Mouse (Mus musculus) cerebellum, adult 2 months (tissue): ENCODE data around the gene Zscan12. TPM values are rescaled to one million over a fixed set of nuclear protein-coding genes. Genes with fewer than 3 reads are reported as not detected.
"Not testable (repeated sequence)": the region's sequence is repeated elsewhere in the genome, so short reads cannot be mapped to it uniquely, and the experiment has no call there.

ENCODE experiments used
- DNase-seq, 2 experiments: peaks; one replicate each; pipeline ENCODE4 v3.0.0; 2021
- H3K27ac ChIP-seq: fragments of 200-500 bp; 2 replicates; pipeline ENCODE4 v1.5.1; 2012; ENCODE audit warnings: low read length, control low read depth, inconsistent platforms; ENCODE audit not compliant: insufficient read depth
- H3K27me3 ChIP-seq: fragments of 200-500 bp; 2 replicates; pipeline ENCODE4 v1.6.1; 2012; ENCODE audit warnings: inconsistent platforms, mild to moderate bottlenecking, low read length, moderate library complexity; ENCODE audit not compliant: control insufficient read depth, insufficient read depth
- H3K4me1 ChIP-seq: fragments of 200-500 bp; 2 replicates; pipeline ENCODE4 v1.6.1; 2011; ENCODE audit warnings: low read length; ENCODE audit not compliant: control insufficient read depth, insufficient read depth
- H3K4me3 ChIP-seq: fragments of 200-500 bp; replicated peaks from 2 replicates; pipeline ENCODE3; 2011; ENCODE audit warnings: mild to moderate bottlenecking, low read depth, low read length, control low read depth; ENCODE audit not compliant: insufficient read depth
- CTCF ChIP-seq: fragments of 200-500 bp; IDR thresholded peaks from 2 replicates; pipeline ENCODE4 v1.5.1; 2011; ENCODE audit warnings: low read depth, mild to moderate bottlenecking, control low read depth, low read length, moderate library complexity, borderline replicate concordance; ENCODE audit not compliant: insufficient read depth
- POLR2A ChIP-seq: fragments of 200-500 bp; IDR thresholded peaks from 2 replicates; pipeline ENCODE4 v1.6.1; 2011; ENCODE audit warnings: low read length, control low read depth, borderline replicate concordance; ENCODE audit not compliant: insufficient read depth
- WGBS: fragments of 180-500 bp; shearing (Covaris S2); methylation state at CpG from one replicate; pipeline ENCODE4 v1.1.7; 2018; 5-methylcytosine and 5-hydroxymethylcytosine counted together
- polyA plus RNA-seq: library from polyadenylated mRNA; depleted of rRNA; stranded (reverse); fragments of >200 nt; gene quantifications from 2 replicates; pipeline ENCODE4 v1.2.3, GENCODE M21; 2012

Zscan12 gene
- polyA plus RNA-seq, 1 experiment = 6.5 TPM

DNA sequence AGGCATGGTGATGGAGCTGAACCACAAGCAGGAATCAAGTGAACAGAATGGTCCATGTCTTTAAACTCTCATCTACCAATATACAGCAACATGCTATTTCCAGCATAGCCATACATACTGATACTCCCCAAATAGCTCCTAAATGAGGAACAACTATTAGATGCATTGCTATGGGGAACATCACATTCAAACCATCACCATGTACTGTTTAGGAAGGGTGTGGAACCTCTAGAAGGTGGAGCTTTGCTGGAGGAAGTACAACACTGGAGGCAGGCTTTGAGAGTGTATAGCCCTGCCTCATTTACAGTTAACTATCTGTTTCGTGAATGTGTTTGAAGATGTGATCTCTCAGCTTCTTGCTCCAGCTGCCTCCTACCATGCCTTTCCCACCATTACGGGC is 15.2 kb downstream of the Zscan12 start:
- DNase-seq = no peak
- Histone ChIP-seq H3K27me3 (no peaks in the 10 kb centered on the region), H3K4me3 (no peak overlapping the region), H3K27ac (no peak overlapping the region), H3K4me1 (no peaks in the 10 kb centered on the region)
- TF ChIP-seq POLR2A (no peak), CTCF (no peak)
- 92% methylated on average over 2 of the region's 2 CpGs for WGBS

DNA sequence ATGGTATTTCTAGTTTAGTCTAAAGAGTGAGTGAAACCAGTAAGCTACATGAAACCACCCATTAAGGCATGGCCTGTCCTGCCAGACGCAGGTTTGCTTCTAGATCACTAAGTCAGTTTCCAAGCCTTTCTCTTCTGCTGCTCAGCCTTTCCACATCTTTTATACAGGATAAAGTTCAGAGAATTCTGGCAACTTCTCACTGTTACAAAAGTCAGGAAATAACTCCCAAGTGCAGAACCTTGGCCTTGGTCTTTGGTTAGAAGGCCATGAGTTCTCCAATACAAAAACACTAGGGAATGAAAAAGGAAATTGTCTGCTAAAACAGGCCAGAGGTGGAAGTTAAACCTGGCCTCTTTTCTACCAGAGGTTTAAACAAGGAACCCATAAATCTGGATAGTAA is 32.6 kb downstream of the Zscan12 start:
- Histone ChIP-seq H3K27ac (no peak overlapping the region), H3K4me1 (no peaks in the 10 kb centered on the region), H3K4me3 (no peak overlapping the region), H3K27me3 (no peaks in the 10 kb centered on the region)
- DNase-seq = no peak
- WGBS = 95% methylated on average over 1 of the region's 1 CpGs
- TF ChIP-seq CTCF = no peak
- no peak for TF ChIP-seq POLR2A

DNA sequence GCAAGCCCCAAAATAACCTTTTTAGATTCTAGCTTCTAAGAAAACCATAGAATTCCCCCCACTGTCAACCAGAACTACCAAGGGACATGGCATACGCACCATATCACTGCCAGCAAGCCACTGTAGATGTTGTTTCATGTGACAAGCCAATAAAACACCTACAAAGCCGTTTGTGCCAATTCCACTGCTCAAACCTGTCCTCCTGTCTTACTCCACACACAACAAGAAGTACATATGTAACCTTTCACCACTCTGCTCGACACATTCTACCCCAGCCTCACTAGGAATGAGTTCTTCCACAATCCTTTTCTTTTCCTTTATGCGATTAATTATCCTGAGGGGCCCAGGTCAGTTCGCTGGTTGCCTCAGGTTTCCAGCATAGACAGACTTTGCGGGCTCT is 33.0 kb downstream of the Zscan12 start:
- no peak for DNase-seq
- H3K4me3 ChIP-seq = no peak overlapping the region
- no peak for TF ChIP-seq CTCF
- TF ChIP-seq POLR2A = no peak
- 92% methylated on average over 6 of the region's 6 CpGs for WGBS
- H3K27ac ChIP-seq = no peak overlapping the region
- no peaks in the 10 kb centered on the region for H3K4me1 ChIP-seq
- H3K27me3 ChIP-seq = no peaks in the 10 kb centered on the region

DNA sequence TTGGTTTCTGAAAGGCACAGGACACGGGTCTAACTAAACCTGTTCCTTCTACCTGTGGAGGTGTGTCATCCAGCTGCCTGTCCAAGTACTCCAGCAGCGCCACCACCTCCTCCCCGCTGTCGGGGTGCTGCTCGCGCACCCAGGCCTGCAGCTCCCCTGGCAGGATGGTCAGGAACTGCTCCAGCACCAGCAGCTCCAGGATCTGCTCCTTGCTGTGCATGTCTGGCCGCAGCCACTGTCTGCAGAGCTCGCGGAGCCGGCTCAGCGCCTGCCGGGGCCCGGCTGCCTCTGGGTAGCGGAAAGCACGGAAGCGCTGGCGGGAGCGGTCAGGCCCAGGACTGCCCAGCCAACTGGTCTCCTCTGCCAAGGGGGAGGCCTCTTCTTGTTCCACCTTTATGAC is 33.4 kb downstream of the Zscan12 start:
- H3K27ac ChIP-seq, H3K4me3 ChIP-seq, H3K27me3 ChIP-seq, H3K4me1 ChIP-seq: not testable (repeated sequence)
- 91% methylated on average over 18 of the region's 18 CpGs for WGBS
- peak; percentile 42 to 48 for DNase-seq

DNA sequence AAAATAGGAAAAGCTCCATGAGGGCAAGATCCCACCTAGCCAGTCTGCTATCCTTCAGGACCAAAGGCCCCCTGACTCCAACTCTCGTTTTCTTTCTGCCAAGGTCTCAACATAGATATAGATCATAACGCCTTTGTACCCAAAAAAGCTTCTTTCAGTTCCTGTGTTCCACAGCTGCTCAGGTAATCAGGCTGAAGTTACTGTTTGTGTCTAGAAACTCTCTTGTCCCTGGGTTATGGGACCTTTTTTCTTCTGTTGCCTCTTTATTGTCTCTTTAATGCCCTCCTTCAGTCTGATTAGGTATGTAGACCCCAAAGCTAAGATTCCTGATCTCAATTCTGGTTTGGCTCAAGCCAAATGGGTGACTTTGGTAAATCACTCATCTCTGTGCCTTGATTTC is 34.9 kb downstream of the Zscan12 start:
- no peak for DNase-seq
- no peak overlapping the region for H3K27ac ChIP-seq
- H3K4me3 ChIP-seq = no peak overlapping the region
- no peak for TF ChIP-seq POLR2A
- TF ChIP-seq CTCF = no peak
- no peaks in the 10 kb centered on the region for H3K27me3 ChIP-seq
- H3K4me1 ChIP-seq = no peaks in the 10 kb centered on the region
- 89% methylated on average over 2 of the region's 2 CpGs for WGBS

DNA sequence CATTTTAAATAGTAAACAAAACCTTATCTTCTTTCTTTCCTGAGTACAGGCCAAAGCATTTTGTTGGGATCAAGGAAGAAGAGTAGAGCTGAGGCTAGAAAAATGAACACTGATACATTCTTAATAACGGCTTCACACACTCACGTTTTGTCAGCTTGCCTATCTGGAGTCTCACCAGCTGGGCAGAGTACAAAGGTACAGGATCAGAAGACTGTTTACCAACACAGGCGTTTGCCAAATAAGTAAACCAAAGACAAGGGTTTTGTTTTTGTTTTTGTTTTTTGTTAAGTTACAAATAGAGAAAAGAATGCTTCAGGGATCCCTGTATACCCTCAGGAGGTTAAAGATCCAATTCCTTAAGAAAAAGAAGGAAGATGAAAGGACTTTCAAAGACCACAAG is 38.5 kb downstream of the Zscan12 start:
- TF ChIP-seq CTCF = no peak
- no peak for TF ChIP-seq POLR2A
- no peak for DNase-seq
- 59% methylated on average over 3 of the region's 3 CpGs for WGBS
- Histone ChIP-seq H3K27me3 (no peaks in the 10 kb centered on the region), H3K4me3 (no peak overlapping the region), H3K27ac (no peak overlapping the region), H3K4me1 (no peaks in the 10 kb centered on the region)

DNA sequence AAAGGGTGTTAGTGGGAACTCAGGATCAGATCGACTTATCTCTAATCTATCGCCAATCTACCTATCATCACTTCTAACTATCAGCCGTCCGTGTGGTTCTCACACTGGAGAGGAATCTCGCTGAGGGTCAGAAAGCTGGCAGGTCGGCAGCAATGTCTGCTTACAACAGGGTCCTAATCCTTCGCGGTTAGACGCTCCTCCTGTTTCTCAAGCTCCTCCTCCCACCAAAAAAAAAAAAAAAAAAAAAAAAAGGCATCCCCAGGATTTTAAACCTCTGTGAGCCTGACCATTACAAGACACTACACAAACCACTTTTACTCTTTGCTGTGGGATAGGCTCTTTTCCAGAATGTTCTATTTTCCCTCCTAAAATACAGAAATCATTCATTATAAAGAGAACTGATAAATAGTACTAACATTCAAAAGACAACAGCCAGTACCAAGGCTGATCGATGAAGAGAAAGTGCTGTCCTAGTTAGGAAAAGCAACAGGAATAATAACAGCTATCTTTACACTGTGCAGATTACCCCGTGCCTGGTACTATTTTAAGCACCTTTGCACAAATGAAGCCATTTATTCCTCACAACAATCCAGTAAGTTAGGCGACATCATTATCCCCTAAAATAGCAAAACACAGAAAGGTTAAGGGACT is 39.1 kb downstream of the Zscan12 start:
- Histone ChIP-seq H3K27me3 (no peaks in the 10 kb centered on the region), H3K4me3 (peak overlapping the region; percentile 96), H3K27ac (no peak overlapping the region), H3K4me1 (no peaks in the 10 kb centered on the region)
- TF ChIP-seq CTCF = no peak
- WGBS = 14% methylated on average over 12 of the region's 12 CpGs
- DNase-seq = no peak

DNA sequence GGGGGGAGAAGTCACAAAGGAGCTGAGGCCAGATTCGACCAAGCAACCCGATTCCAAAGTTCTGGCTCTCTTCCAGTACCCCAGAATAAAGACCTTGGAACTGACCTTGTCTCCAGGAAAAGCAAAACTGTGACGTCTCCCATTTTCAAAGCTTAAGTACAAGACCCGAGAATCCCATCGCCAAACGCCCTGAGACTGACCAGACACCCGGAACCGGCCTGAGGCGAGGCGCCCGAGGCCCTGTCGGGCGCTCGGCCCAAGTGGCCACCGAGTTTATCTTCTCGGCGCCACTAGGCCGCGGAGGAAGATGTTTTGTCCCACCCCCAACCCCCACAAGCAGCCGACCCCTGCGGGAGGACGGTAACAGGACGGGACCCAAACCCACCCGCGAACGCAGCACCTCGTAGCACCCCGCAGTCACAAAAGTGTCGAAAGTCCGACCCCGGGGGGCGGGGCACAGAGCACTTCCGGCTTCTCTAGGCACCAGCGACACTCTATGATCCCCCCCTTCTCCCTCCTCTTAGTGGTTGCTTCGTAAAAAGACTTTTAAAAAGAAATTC is 39.7 kb downstream of the Zscan12 start, which contains the start of gene Zkscan3:
TSS of gene Zkscan3 (minus strand) at position 469 of the 560 bp plus-strand sequence.
- no peak for TF ChIP-seq CTCF
- peak; percentile 50; the same call in 1 of the 2 replicates for TF ChIP-seq POLR2A
- under 1% methylated on average over 35 of the region's 35 CpGs for WGBS
- Histone ChIP-seq H3K27ac (peak within 1 kb of the TSS; percentile 60; the same call in 1 of the 2 replicates), H3K4me3 (peak within 1 kb of the TSS; percentile 96), H3K4me1 (no peaks in the 10 kb centered on the region), H3K27me3 (no peaks in the 10 kb centered on the region)
- DNase-seq = peak; percentile 84 to 86

DNA sequence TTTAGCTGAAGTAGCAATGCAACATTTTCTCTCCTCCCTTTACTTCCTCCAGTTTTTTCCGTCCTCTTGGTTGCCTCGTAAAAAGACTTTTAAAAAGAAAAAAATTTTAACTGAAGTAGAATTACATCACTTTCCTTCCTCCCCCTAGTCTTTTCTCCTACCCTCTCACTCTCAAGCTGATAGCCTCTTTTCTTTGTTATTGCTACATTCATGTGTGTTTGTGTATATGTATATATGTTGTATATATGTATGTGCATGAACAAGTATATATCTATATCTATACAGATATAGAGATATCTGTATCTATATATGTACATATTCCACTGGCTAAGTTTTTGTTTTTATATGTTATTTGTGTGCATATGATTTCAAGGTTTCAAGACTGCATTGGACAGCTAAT is 40.2 kb downstream of the Zscan12 start:
- H3K27ac ChIP-seq = no peak overlapping the region
- H3K4me3 ChIP-seq = peak overlapping the region; percentile 96
- no peak for DNase-seq
- WGBS = 0% methylated on average over 2 of the region's 2 CpGs
- H3K27me3 ChIP-seq = no peaks in the 10 kb centered on the region
- no peaks in the 10 kb centered on the region for H3K4me1 ChIP-seq
- no peak for TF ChIP-seq CTCF
